Mouse (Mus musculus) liver, adult 2 months (tissue): Measurements from ENCODE around the gene Mzt1.

Experiments used
- CTCF ChIP-seq: fragments of 200-500 bp; IDR thresholded peaks from 2 replicates; pipeline ENCODE4 v1.5.1; 2011; ENCODE audit warnings: low read depth, low read length, control low read depth
- POLR2A ChIP-seq: fragments of 200-500 bp; IDR thresholded peaks from 2 replicates; pipeline ENCODE4 v1.6.1; 2011; ENCODE audit warnings: low read length, control low read depth; ENCODE audit not compliant: insufficient read depth; ENCODE audit errors: extremely low read depth

DNA sequence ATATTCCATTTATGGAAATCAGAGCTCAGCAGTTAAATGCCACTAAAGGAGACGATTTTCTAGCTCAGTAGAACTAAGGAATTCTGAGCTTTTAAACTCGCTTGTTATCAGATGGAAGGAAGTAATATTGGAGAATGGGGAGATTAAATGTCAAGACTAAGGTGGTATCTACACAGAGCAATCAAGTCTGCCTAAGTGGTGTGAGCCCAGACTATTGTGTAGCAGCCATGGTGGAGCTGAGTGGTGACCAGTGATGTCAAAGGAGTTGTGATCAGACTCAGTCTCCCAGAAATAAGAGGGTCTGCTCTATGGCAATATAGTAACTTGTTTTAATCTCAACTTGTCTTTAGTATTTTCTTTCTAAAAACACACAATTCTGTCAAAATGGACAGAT, 35.0 kb downstream of the Mzt1 start:
- no peak for TF ChIP-seq CTCF
- no peak for TF ChIP-seq POLR2A
